Mouse (Mus musculus): Measurements from ENCODE around the gene Gm26920.

DNA sequence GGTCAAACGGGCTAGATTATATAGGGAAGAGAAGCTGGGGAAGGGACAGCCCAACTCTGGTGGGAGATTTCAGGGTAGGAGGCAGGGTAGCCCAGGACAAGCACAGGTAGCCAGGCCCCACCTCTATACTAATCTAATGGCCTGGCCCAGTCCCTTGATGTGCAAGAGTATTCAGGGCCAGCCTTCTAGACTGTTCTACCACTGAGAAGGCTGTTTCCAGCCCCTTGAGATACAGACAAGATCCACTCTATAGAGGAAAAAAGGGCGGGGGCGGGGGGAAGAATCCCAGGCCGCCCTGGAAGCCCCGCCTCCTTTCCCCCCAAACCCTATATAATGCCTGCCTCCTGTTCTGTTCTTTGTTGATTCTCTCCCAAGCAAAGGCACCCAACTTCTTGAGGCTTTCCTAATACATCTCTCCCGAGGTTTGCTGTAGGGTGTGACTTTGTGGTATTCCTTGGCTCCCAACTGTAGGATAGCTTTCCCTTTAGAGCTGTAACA lies 3.8 kb upstream of the Gm26920 start:
- TF ChIP-seq CTCF (IDR thresholded peaks at IDR 0.05; ENCODE audit: borderline replicate concordance, extremely low read depth, insufficient read depth, insufficient read length) (no peak), POLR2A (IDR thresholded peaks at IDR 0.05; ENCODE audit: borderline replicate concordance, extremely low read depth, insufficient read depth, insufficient read length, poor library complexity, severe bottlenecking) (no peak)
